Mouse (Mus musculus) thymus, adult 2 months (tissue): Measurements from ENCODE around the gene Spink4.

Source experiments
- CTCF ChIP-seq: fragments of 200-500 bp; IDR thresholded peaks from 2 replicates; pipeline ENCODE4 v1.5.1; 2012; ENCODE audit warnings: mild to moderate bottlenecking, control low read depth, low read length, moderate library complexity, borderline replicate concordance; ENCODE audit not compliant: control insufficient read depth, poor library complexity, insufficient read depth; ENCODE audit errors: extremely low read depth
- POLR2A ChIP-seq: fragments of 200-500 bp; IDR thresholded peaks from 2 replicates; pipeline ENCODE4 v1.6.1; 2012; ENCODE audit warnings: mild to moderate bottlenecking, low read length, control low read depth, moderate library complexity; ENCODE audit not compliant: control insufficient read depth, poor library complexity, insufficient read depth; ENCODE audit errors: extremely low read depth

DNA sequence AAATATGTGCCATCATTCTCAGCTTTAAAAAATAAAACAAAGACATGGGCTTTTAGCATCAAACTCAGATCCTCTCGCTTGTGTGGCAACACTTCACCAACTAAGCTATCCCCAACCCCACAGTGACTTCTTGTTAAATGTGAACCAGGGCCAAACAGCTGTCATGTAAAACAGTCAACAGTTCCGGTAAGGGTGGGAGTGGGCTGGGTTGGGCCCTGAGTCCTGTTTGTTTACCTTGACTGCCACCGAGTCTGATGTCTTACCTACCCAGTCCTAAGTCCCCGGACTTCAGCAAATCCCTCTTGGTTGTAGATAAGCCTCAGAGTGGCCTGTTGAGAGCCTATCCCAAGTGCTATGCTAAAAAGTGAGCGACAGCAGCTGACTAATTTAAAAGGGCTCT lies 13.8 kb downstream of the Spink4 start:
- TF ChIP-seq CTCF (no peak), POLR2A (no peak)
